Mouse (Mus musculus) lung, embryonic 15.5 days (tissue): ENCODE measurements around the gene Olfr1467. TPM values are rescaled to one million over a fixed set of nuclear protein-coding genes. Genes with fewer than 3 reads are reported as not detected.

ENCODE experiments used
- ATAC-seq: fragments of 200-750 bp; cut with Nextera tagmentation; 2 replicates; pipeline ENCODE4 v1.8.0; 2017; ENCODE audit warnings: moderate number of reproducible peaks, borderline replicate concordance; ENCODE audit not compliant: low FRiP score, low TSS enrichment; ENCODE audit errors: extremely low read depth
- H3K27ac ChIP-seq: fragments of 300-500 bp; sonication (generic); 2 replicates; pipeline ENCODE4 v1.5.1; 2015; ENCODE audit warnings: moderate library complexity, mild to moderate bottlenecking, inconsistent platforms
- H3K27me3 ChIP-seq: fragments of 300-500 bp; sonication (generic); 2 replicates; pipeline ENCODE4 v1.6.1; 2015; ENCODE audit warnings: inconsistent platforms
- H3K36me3 ChIP-seq: fragments of 300-500 bp; sonication (generic); 2 replicates; pipeline ENCODE4 v1.6.1; 2015; ENCODE audit warnings: inconsistent platforms
- H3K4me1 ChIP-seq: fragments of 300-500 bp; sonication (generic); 2 replicates; pipeline ENCODE4 v1.6.1; 2015; ENCODE audit warnings: inconsistent platforms
- H3K4me2 ChIP-seq: fragments of 300-500 bp; sonication (generic); 2 replicates; pipeline ENCODE4 v1.6.1; 2015; ENCODE audit warnings: inconsistent platforms, mild to moderate bottlenecking, moderate library complexity
- H3K4me3 ChIP-seq: fragments of 300-500 bp; sonication (generic); 2 replicates; pipeline ENCODE4 v1.5.1; 2015; ENCODE audit warnings: mild to moderate bottlenecking, inconsistent platforms
- H3K9ac ChIP-seq: fragments of 300-500 bp; sonication (generic); 2 replicates; pipeline ENCODE4 v1.6.1; 2015; ENCODE audit warnings: inconsistent platforms
- H3K9me3 ChIP-seq: fragments of 300-500 bp; sonication (generic); 2 replicates; pipeline ENCODE4 v1.6.1; 2016; ENCODE audit warnings: inconsistent platforms
- WGBS: fragments of 180-500 bp; shearing (Covaris S2); methylation state at CpG from one replicate; pipeline ENCODE4 v1.1.7; 2015; 5-methylcytosine and 5-hydroxymethylcytosine counted together
- polyA plus RNA-seq: library from polyadenylated mRNA; unstranded; fragments of >200 nt; fragmentation: Nextera tagmentation; extraction: Ambion mirVana; gene quantifications from 2 replicates; pipeline ENCODE4 v1.2.1, GENCODE M21; 2015

The Olfr1467 gene
- not detected in 2 replicates for polyA plus RNA-seq

- Histone ChIP-seq H3K36me3 (no peaks in the 10 kb centered on the region), H3K9ac (no peak within 1 kb of the TSS), H3K4me3 (no peak within 1 kb of the TSS), H3K27ac (no peak within 1 kb of the TSS), H3K9me3 (0 out of 2 replicates have a peak, but pooled peaks cover 4% of the 10 kb centered on the region), H3K4me2 (no peak within 1 kb of the TSS), H3K4me1 (no peaks in the 10 kb centered on the region), H3K27me3 (no peaks in the 10 kb centered on the region)
- no peak for ATAC-seq
- WGBS = 69% methylated on average over 2 of the region's 2 CpGs
Measured at GRCm38 (mm10) chr19:13361936-13362335, at the start of gene Olfr1467. TSS of gene Olfr1467 (plus strand) at chr19:13362236.

DNA sequence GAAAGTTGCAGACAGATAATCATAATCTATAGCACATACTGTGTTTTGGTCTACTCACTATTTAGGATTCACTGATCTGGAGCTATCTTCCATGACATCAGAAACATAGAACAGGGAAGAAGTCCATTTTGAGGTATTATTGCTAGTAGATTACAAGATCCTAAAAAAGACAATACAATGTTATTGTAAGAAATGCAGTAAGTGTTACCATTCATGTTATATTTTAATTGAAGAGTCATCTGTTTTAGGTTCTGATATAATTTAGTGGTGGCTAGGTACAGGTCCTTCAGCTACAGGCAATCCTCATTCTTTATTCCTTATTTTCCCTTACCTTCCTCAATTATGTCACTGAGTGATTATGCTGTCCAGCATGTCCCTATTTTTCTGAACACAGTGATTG, 46.6 kb upstream of the Olfr1467 start, which contains the start of gene Olfr1465:
Olfr1465 (minus strand) TSS at position 101 of the 400 bp plus-strand sequence.
- no peak within 1 kb of the TSS for H3K27ac ChIP-seq
- ATAC-seq = no peak
- H3K4me3 ChIP-seq = no peak within 1 kb of the TSS

DNA sequence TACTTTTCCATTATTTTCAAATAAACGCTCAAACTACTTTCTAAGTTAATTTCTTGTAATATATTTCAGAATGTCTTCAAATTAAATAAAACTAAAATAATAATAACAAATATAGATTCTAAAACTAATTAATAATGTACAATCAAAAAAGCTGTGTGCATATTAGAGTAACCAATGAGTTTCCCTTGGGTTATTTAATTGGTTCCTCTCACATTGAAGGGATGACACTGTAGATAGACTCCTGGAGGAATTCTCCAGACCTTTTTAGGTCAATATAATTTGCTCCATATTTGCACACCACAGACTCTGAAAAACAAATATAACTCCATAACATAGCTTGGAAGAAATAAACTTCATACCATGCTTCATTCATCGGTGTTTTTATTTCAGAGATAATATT, 23.5 kb upstream of the Olfr1467 start, which contains the start of gene Olfr1466:
Olfr1466 (plus strand) TSS at position 301 of the 400 bp plus-strand sequence.
- 90% methylated on average over 2 of the region's 2 CpGs for WGBS
- no peak within 1 kb of the TSS for H3K27ac ChIP-seq

More for the DNA sequence above, 46.6 kb upstream of the Olfr1467 start, which contains the start of gene Olfr1465:
- H3K27me3 ChIP-seq = no peaks in the 10 kb centered on the region
- no peaks in the 10 kb centered on the region for H3K36me3 ChIP-seq
- no peak within 1 kb of the TSS for H3K9ac ChIP-seq
- H3K4me1 ChIP-seq = no peaks in the 10 kb centered on the region
- no peaks in the 10 kb centered on the region for H3K9me3 ChIP-seq
- H3K4me2 ChIP-seq = no peak within 1 kb of the TSS

DNA sequence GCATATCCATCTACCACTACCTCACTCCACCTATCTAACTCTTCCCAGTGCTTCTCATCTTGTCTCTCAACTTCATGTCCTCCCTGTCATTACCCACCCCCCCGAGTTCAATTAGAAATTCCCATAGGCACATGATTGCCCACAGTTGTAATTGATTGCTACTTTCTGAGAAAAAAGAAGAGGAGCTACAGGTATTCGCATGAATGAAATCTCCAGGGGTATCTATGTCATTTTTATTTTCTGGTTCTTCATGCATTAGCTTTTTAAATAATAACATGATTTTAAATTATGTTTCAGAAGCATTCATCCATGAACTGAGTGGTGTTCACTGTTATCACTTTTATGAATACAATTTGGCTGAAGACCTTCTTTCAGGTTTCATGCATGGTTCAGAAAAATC, 45.5 kb downstream of the Olfr1467 start, which contains the start of gene Olfr1469:
Olfr1469 (plus strand) TSS at position 301 of the 400 bp plus-strand sequence.
- H3K4me3 ChIP-seq = no peak within 1 kb of the TSS
- H3K9ac ChIP-seq = no peak within 1 kb of the TSS
- no peak within 1 kb of the TSS for H3K27ac ChIP-seq
- 71% methylated on average over 2 of the region's 2 CpGs for WGBS
- H3K27me3 ChIP-seq = no peaks in the 10 kb centered on the region
- no peak for ATAC-seq
- H3K9me3 ChIP-seq = no peaks in the 10 kb centered on the region
- H3K4me2 ChIP-seq = no peak within 1 kb of the TSS
- H3K4me1 ChIP-seq = no peaks in the 10 kb centered on the region
- no peaks in the 10 kb centered on the region for H3K36me3 ChIP-seq

More for the DNA sequence above, 23.5 kb upstream of the Olfr1467 start, which contains the start of gene Olfr1466:
- ATAC-seq = no peak
- Histone ChIP-seq H3K4me2 (no peak within 1 kb of the TSS), H3K4me1 (no peaks in the 10 kb centered on the region), H3K36me3 (no peaks in the 10 kb centered on the region), H3K27me3 (no peaks in the 10 kb centered on the region), H3K9ac (no peak within 1 kb of the TSS), H3K4me3 (no peak within 1 kb of the TSS), H3K9me3 (no peaks in the 10 kb centered on the region)

Other genes starting within 250 kb of the Olfr1467 start
- not detected in 2 replicates for gene Olfr1459, start 212.7 kb upstream of the Olfr1467 start, polyA plus RNA-seq
- gene Olfr1461, start 199.2 kb upstream of the Olfr1467 start, polyA plus RNA-seq = not detected in 2 replicates
- gene Olfr1462, start 176.5 kb upstream of the Olfr1467 start, polyA plus RNA-seq = not detected in 2 replicates
- gene Olfr1463, start 130.9 kb upstream of the Olfr1467 start, polyA plus RNA-seq = not detected in 2 replicates
- gene Olfr1465, start 46.7 kb upstream of the Olfr1467 start, polyA plus RNA-seq = not detected in 2 replicates
- not detected in 2 replicates for gene Olfr1466, start 23.4 kb upstream of the Olfr1467 start, polyA plus RNA-seq
- not detected in 2 replicates for gene Olfr1469, start 45.6 kb downstream of the Olfr1467 start, polyA plus RNA-seq
- gene Olfr1471, start 81.2 kb downstream of the Olfr1467 start, polyA plus RNA-seq = not detected in 2 replicates
- not detected in 2 replicates for gene Olfr1472, start 93.8 kb downstream of the Olfr1467 start, polyA plus RNA-seq
- gene Olfr1474, start 107.3 kb downstream of the Olfr1467 start, polyA plus RNA-seq = not detected in 2 replicates
- gene Olfr1475, start 118.0 kb downstream of the Olfr1467 start, polyA plus RNA-seq = not detected in 2 replicates
- not detected in 2 replicates for gene Olfr1477, start 138.3 kb downstream of the Olfr1467 start, polyA plus RNA-seq
- gene Olfr1480, start 165.7 kb downstream of the Olfr1467 start, polyA plus RNA-seq = not detected in 2 replicates
- gene Olfr1484, start 221.3 kb downstream of the Olfr1467 start, polyA plus RNA-seq = not detected in 2 replicates